Mouse (Mus musculus): ENCODE data around the gene Ccdc155.

DNA sequence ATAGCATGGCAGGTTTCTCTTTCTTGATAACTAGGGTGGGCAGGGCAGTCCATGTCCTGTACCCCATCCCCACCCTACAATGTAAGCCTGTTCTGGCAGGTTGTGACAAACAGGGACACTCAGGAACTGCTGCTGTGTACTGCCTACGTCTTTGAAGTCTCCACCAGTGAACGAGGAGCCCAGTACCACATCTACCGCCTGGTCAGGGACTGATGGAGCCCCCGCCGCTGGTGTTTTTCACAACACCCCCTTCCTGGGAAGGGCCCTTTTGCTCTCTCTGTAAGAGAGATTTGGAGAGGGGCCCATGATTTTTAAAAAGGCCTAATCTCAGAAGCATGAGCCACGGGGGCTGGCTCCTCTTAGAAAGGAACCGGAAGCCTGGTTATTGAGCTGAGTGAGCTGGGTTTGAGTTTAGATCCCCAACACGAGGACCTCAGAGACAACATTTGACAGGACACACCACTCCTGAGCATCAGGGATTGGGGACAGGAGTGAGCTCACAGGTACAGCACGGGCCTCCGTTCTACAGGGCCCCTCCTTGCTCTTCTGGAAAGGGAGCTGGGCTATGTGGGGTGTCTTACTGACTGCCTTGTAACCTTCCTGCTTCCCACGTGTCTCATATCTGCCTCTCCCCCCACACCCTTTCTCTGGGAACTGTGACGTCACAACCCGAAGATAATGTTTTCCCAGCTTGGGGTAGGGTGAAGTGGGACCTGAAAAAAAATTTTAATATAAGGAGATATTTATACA is 28.2 kb upstream of the Ccdc155 start:
- TF ChIP-seq TAL1 (conservative IDR thresholded peaks at IDR 0.05; ENCODE audit: low read depth, low read length), result no peak
- no peak for TF ChIP-seq CTCF (IDR thresholded peaks at IDR 0.05; ENCODE audit: low read depth, low read length)
- no peak for TF ChIP-seq GATA1 (IDR thresholded peaks at IDR 0.05; ENCODE audit: borderline replicate concordance, low read length)
- TF ChIP-seq POLR2AphosphoS5 (IDR thresholded peaks at IDR 0.05; ENCODE audit: insufficient replicate concordance, low read depth, low read length), result no peak
- no peak for TF ChIP-seq GATA2 (IDR thresholded peaks at IDR 0.05; ENCODE audit: borderline replicate concordance, low read depth, low read length)
